Mouse (Mus musculus) C2C12 (cell line): Measurements from ENCODE around the gene Zfp827. TPM values are rescaled to one million over a fixed set of nuclear protein-coding genes. Genes with fewer than 3 reads are reported as not detected.

ENCODE experiments used
- H3K27me3 ChIP-seq: one replicate; pipeline ENCODE4 v1.6.1; 2011; ENCODE audit not compliant: control insufficient read depth, insufficient read depth, insufficient read length
- H3K36me3 ChIP-seq: one replicate; pipeline ENCODE4 v1.6.1; 2011; ENCODE audit not compliant: control insufficient read depth, insufficient read depth
- H3K4me3 ChIP-seq: one replicate; pipeline ENCODE4 v1.5.1; 2011; ENCODE audit warnings: mild to moderate bottlenecking, control low read depth; ENCODE audit not compliant: poor library complexity, insufficient read depth, severe bottlenecking
- H3K79me2 ChIP-seq: one replicate; pipeline ENCODE4 v1.6.1; 2011; ENCODE audit not compliant: control insufficient read depth, insufficient read depth
- H3K79me3 ChIP-seq: one replicate; pipeline ENCODE4 v1.6.1; 2011; ENCODE audit warnings: low read depth, control low read depth
- H3ac ChIP-seq: one replicate; pipeline ENCODE3; 2011; ENCODE audit warnings: low read depth; ENCODE audit not compliant: control insufficient read depth, insufficient read length
- CEBPB ChIP-seq: IDR thresholded peaks from one replicate; pipeline ENCODE4 v1.6.1; 2011; ENCODE audit warnings: low read depth, mild to moderate bottlenecking, control low read depth, moderate library complexity
- CTCF ChIP-seq: IDR thresholded peaks from one replicate; pipeline ENCODE4 v1.5.1; 2011; ENCODE audit not compliant: control insufficient read depth, insufficient read depth, insufficient read length
- FOSL1 ChIP-seq: IDR thresholded peaks from one replicate; pipeline ENCODE4 v1.8.0; 2011; ENCODE audit warnings: mild to moderate bottlenecking, low read length; ENCODE audit not compliant: poor library complexity, insufficient read depth, severe bottlenecking
- MAX ChIP-seq: IDR thresholded peaks from one replicate; pipeline ENCODE4 v1.6.1; 2011; ENCODE audit warnings: mild to moderate bottlenecking, control low read depth
- MYOD1 ChIP-seq: IDR thresholded peaks from one replicate; pipeline ENCODE4 v1.6.1; 2011; ENCODE audit warnings: low read depth; ENCODE audit not compliant: control insufficient read depth, insufficient read length
- MYOG ChIP-seq: IDR thresholded peaks from one replicate; pipeline ENCODE4 v1.6.1; 2011; ENCODE audit not compliant: control insufficient read depth, insufficient read length; ENCODE audit errors: extremely low read depth
- USF1 ChIP-seq: IDR thresholded peaks from one replicate; pipeline ENCODE4 v1.6.1; 2011; ENCODE audit warnings: low read depth, mild to moderate bottlenecking, control low read depth, moderate library complexity
- polyA plus RNA-seq: library from polyadenylated mRNA; unstranded; fragments of >200 nt; fragmentation: generic; extraction: Trizol; gene quantifications from one replicate; pipeline ENCODE4 v1.2.1, GENCODE M21; 2012; ENCODE audit warnings: missing spikeins

Gene Zfp827
- polyA plus RNA-seq, 1 experiment: 7.6 TPM

GRCm38 (mm10) chr8:79211630-79212029, 183.4 kb downstream of the Zfp827 start:
- no peak overlapping the region for H3ac ChIP-seq
- H3K79me2 ChIP-seq: no peaks in the 10 kb centered on the region
- H3K27me3 ChIP-seq: no peaks in the 10 kb centered on the region
- H3K4me3 ChIP-seq: no peak overlapping the region
- H3K79me3 ChIP-seq: no peaks in the 10 kb centered on the region
- no peaks in the 10 kb centered on the region for H3K36me3 ChIP-seq
- no peak for TF ChIP-seq MYOD1

GRCm38 (mm10) chr8:79222106-79222751, 194.0 kb downstream of the Zfp827 start:
- no peak overlapping the region for H3K4me3 ChIP-seq
- TF ChIP-seq USF1 (no peak), MAX (no peak), FOSL1 (no peak), MYOD1 (no peak), MYOG (no peak), CEBPB (no peak), CTCF (no peak)
- H3K79me2 ChIP-seq: no peaks in the 10 kb centered on the region
- H3ac ChIP-seq: no peak overlapping the region
- no peaks in the 10 kb centered on the region for H3K79me3 ChIP-seq
- no peaks in the 10 kb centered on the region for H3K27me3 ChIP-seq
- H3K36me3 ChIP-seq: no peaks in the 10 kb centered on the region

GRCm38 (mm10) chr8:79222752-79223141, 194.5 kb downstream of the Zfp827 start:
- no peaks in the 10 kb centered on the region for H3K79me3 ChIP-seq

GRCm38 (mm10) chr8:79224363-79224762, 196.1 kb downstream of the Zfp827 start:
- no peak overlapping the region for H3K4me3 ChIP-seq
- H3K36me3 ChIP-seq: no peaks in the 10 kb centered on the region
- H3K79me3 ChIP-seq: no peaks in the 10 kb centered on the region
- TF ChIP-seq MAX (no peak), CTCF (no peak), MYOG (no peak), USF1 (no peak), MYOD1 (no peak), FOSL1 (no peak), CEBPB (no peak)
- no peaks in the 10 kb centered on the region for H3K27me3 ChIP-seq
- H3K79me2 ChIP-seq: no peaks in the 10 kb centered on the region
- H3ac ChIP-seq: no peak overlapping the region

More at GRCm38 (mm10) chr8:79222752-79223141, 194.5 kb downstream of the Zfp827 start:
- Histone ChIP-seq H3K79me2 (no peaks in the 10 kb centered on the region), H3ac (no peak overlapping the region), H3K36me3 (no peaks in the 10 kb centered on the region), H3K27me3 (no peaks in the 10 kb centered on the region), H3K4me3 (no peak overlapping the region)
- TF ChIP-seq CTCF (no peak), USF1 (no peak), CEBPB (no peak), MYOG (no peak), FOSL1 (no peak), MAX (no peak), MYOD1 (no peak)

GRCm38 (mm10) chr8:79225586-79225985, 197.3 kb downstream of the Zfp827 start:
- Histone ChIP-seq H3ac (no peak overlapping the region), H3K79me2 (no peaks in the 10 kb centered on the region), H3K79me3 (no peaks in the 10 kb centered on the region), H3K27me3 (no peaks in the 10 kb centered on the region), H3K36me3 (no peaks in the 10 kb centered on the region), H3K4me3 (no peak overlapping the region)
- TF ChIP-seq MYOG (no peak), USF1 (no peak), MYOD1 (no peak), FOSL1 (no peak), MAX (no peak), CTCF (no peak), CEBPB (no peak)

GRCm38 (mm10) chr8:79226046-79226445, 197.8 kb downstream of the Zfp827 start:
- TF ChIP-seq MAX (no peak), FOSL1 (no peak), CTCF (no peak), CEBPB (no peak), MYOD1 (no peak), USF1 (no peak), MYOG (no peak)
- Histone ChIP-seq H3K4me3 (no peak overlapping the region), H3K36me3 (no peaks in the 10 kb centered on the region), H3K79me2 (no peaks in the 10 kb centered on the region), H3ac (no peak overlapping the region), H3K79me3 (no peaks in the 10 kb centered on the region), H3K27me3 (no peaks in the 10 kb centered on the region)
